Mouse (Mus musculus) kidney, embryonic 16.5 days (tissue): ENCODE results near the gene Dolpp1. TPM values are rescaled to one million over a fixed set of nuclear protein-coding genes. Genes with fewer than 3 reads are reported as not detected.
A peak's percentile ranks its signal among the peaks of the same experiment; 100 is the strongest.

Source experiments
- ATAC-seq: fragments of 200-750 bp; cut with Nextera tagmentation; 2 replicates; pipeline ENCODE4 v1.8.0; 2017; ENCODE audit warnings: moderate TSS enrichment; ENCODE audit not compliant: low FRiP score, low TSS enrichment
- H3K27ac ChIP-seq: fragments of 300-500 bp; sonication (generic); 2 replicates; pipeline ENCODE4 v1.5.1; 2014; ENCODE audit warnings: low read length
- H3K27me3 ChIP-seq: fragments of 300-500 bp; sonication (generic); 2 replicates; pipeline ENCODE4 v1.6.1; 2014; ENCODE audit warnings: low read length, control low read depth, mixed read lengths; ENCODE audit not compliant: insufficient read depth
- H3K36me3 ChIP-seq: fragments of 300-500 bp; sonication (generic); 2 replicates; pipeline ENCODE4 v1.6.1; 2014; ENCODE audit warnings: low read length, control low read depth, mixed read lengths; ENCODE audit not compliant: insufficient read depth
- H3K4me1 ChIP-seq: fragments of 300-500 bp; sonication (generic); 2 replicates; pipeline ENCODE4 v1.6.1; 2014; ENCODE audit warnings: low read length, control low read depth, mixed read lengths; ENCODE audit not compliant: insufficient read depth
- H3K4me2 ChIP-seq: fragments of 300-500 bp; sonication (generic); replicated peaks from 2 replicates; pipeline ENCODE4 v1.6.1; 2014; ENCODE audit warnings: low read depth, low read length
- H3K4me3 ChIP-seq: fragments of 300-500 bp; sonication (generic); 2 replicates; pipeline ENCODE4 v1.5.1; 2014; ENCODE audit warnings: mild to moderate bottlenecking, low read length
- H3K9ac ChIP-seq: fragments of 300-500 bp; sonication (generic); replicated peaks from 2 replicates; pipeline ENCODE4 v1.6.1; 2014; ENCODE audit warnings: low read length
- H3K9me3 ChIP-seq: fragments of 300-500 bp; sonication (generic); 2 replicates; pipeline ENCODE4 v1.6.1; 2016; ENCODE audit warnings: low read length, control low read depth
- WGBS: fragments of 180-500 bp; shearing (Covaris S2); extraction: QIAGEN DNeasy Blood & Tissue Kit; methylation state at CpG from one replicate; pipeline ENCODE4 v1.1.7; 2014; 5-methylcytosine and 5-hydroxymethylcytosine counted together
- polyA plus RNA-seq: library from polyadenylated mRNA; unstranded; fragments of >200 nt; fragmentation: Nextera tagmentation; extraction: Ambion mirVana; gene quantifications from 2 replicates; pipeline ENCODE4 v1.2.1, GENCODE M21; 2015

Gene Dolpp1
- polyA plus RNA-seq, 1 experiment from 2014 or later = 44.2 TPM

DNA sequence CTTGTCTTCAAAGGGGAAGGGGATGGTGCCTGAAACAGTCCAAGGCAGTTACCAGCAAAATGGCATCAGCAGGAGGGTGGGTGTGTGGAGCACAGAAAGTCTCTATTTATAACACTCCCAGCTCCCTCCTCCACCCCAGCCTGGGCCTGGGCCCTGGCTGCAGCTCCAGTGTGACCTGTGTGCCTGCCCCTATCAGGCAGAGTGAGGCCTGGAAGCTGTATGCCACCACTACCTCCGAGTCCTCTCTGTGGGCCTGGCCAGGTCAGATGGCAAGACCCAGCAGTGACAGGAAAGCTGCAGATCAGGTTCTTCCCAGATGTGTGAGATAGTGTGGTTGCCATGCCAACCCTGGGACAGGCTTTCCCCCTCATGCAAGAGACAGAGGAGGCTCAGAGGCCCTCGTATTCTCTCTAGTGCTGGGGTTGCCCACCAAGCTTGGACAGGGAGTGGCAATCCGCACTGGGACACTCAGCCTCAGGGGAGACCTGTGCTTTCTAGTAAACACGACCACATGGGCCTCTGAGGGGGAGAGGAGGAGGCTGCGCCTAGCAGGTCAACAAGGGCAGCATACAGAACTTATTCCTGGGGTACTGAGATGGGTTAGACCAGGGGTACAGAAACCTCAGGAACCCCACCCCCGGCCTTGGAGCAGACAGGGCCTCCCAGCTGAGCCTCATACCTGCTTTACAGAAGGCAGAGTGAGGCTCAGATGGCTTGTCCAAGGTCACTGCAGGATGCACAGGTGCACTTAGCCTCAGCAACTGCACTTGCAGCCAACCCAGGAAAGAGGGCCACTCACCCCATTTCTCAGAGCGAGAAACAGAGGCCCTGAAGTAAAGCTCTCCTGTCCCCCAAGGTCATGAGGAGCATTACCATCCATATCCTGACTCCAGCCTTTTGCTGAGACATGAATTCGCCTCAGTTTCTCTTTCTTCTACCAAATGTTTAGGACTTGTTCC lies 34.2 kb upstream of the Dolpp1 start:
- 0 out of 2 replicates have a peak, but pooled peaks have one; percentile 7 for ATAC-seq
- H3K4me1 ChIP-seq = peaks cover 19% of the 10 kb centered on the region
- peak overlapping the region; percentile 71 for H3K9ac ChIP-seq
- H3K4me3 ChIP-seq = peak overlapping the region; percentile 62
- H3K4me2 ChIP-seq = peak overlapping the region; percentile 88
- peak overlapping the region; percentile 57 for H3K27ac ChIP-seq
- H3K9me3 ChIP-seq = no peaks in the 10 kb centered on the region
- 38% methylated on average over 8 of the region's 8 CpGs for WGBS
- H3K36me3 ChIP-seq = peaks cover 10% of the 10 kb centered on the region; the same call in 1 of the 2 replicates
- no peaks in the 10 kb centered on the region for H3K27me3 ChIP-seq

DNA sequence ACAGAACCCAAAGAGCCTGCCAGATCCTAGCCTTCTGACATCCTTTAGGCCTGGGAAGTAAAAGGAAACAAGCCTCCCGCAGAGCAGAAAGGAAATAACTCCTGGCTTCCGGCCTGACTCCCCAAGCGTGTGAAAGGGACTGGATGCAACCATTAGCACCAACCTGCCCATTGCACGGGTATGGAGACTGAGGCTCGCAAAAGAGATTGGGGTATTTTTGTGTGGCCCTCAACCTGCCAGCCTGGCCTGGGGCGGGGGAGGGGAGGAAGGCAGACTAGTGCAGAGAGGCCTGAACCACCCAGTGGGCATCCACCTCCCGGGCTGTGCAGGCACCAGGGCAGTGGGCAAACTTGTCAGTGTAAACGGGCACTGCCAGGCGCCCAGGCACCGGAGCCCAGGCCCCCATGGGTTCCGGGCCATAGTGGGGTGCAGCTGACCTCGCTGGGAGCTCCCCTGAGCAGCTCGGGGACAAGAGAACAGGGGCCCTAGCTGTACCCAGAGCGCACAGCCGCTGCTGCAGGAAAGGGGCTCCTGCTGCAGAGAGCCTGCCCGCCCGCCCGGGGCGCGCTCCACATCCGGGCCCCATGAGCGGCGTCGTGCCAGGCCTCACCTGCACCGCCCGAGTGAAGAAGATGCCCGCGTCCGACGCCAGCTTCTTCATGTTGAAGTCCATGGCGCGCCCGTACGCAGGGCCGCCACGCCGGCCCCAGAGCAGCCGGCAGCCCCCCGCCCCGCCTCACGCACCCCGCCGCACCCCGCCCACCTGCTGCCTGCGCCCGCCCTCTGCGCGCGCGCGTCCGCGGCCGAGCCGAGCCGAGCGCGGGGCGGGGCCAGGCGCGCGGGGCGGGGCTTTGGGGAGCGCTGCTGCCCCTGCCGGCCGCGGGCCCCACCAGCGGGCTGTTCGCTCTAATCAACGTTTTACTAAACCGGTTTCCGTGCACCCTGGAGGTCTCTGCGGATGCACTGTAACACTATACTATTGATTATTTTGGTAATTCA lies 33.2 kb upstream of the Dolpp1 start, which contains the start of gene Sh3glb2:
TSS of gene Sh3glb2 (minus strand) at position 805 of the 999 bp plus-strand sequence.
- H3K4me3 ChIP-seq = peak within 1 kb of the TSS; percentile 62
- no peaks in the 10 kb centered on the region for H3K9me3 ChIP-seq
- H3K9ac ChIP-seq = peak within 1 kb of the TSS; percentile 71
- ATAC-seq = peak; percentile 69
- H3K36me3 ChIP-seq = 0 out of 2 replicates have a peak, but pooled peaks cover 5% of the 10 kb centered on the region
- H3K4me2 ChIP-seq = peak within 1 kb of the TSS; percentile 88
- WGBS = 1% methylated on average over 60 of the region's 73 CpGs
- no peaks in the 10 kb centered on the region for H3K27me3 ChIP-seq
- peaks cover 21% of the 10 kb centered on the region for H3K4me1 ChIP-seq
- peak within 1 kb of the TSS; percentile 57 for H3K27ac ChIP-seq

DNA sequence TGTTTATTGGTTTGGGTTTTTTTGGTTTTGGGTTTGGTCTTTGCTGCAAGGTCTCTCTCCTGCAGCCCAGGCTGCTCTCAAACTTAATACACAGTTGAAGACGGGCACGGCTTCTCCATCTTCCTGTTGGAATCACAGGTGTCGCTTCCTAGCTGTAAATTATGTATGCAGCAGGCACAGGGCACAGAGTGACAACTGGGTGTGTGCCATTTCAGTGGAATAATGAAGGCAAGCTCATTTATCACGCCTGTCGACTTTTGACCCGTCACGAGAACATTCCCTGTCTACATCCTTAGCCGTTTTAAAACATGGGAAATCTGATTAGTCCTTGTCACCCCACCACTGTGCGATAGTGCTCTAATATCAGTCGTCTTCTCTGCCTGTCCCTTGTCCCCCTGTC lies 31.4 kb upstream of the Dolpp1 start:
- WGBS = 62% methylated on average over 10 of the region's 10 CpGs
- Histone ChIP-seq H3K4me3 (no peak overlapping the region), H3K27ac (no peak overlapping the region), H3K36me3 (no peaks in the 10 kb centered on the region), H3K9me3 (no peaks in the 10 kb centered on the region), H3K9ac (no peak overlapping the region), H3K27me3 (no peaks in the 10 kb centered on the region), H3K4me2 (no peak overlapping the region), H3K4me1 (peaks cover 32% of the 10 kb centered on the region)
- no peak for ATAC-seq

DNA sequence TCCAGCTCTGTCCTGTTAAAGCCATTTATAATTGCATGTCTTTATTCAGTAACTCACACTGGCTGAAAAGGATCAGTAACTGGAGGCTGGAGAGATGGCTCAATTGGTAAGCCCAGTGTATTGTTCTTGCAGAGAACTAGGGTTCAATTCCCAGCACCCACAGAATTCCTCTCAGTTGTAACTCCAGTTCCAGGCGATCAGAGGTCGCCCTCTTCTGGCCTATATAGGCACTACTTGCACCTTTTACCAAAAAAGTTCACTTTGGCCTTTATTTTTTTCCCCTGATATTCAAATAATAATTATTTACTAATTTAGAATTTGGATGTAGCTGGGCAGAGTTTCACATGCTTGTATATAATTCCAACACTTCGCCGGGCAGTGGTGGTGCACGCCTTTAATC lies 29.2 kb upstream of the Dolpp1 start:
- Histone ChIP-seq H3K9ac (no peak overlapping the region), H3K36me3 (peaks cover 9% of the 10 kb centered on the region), H3K4me3 (no peak overlapping the region), H3K4me2 (no peak overlapping the region), H3K4me1 (peaks cover 24% of the 10 kb centered on the region), H3K27ac (no peak overlapping the region), H3K9me3 (no peaks in the 10 kb centered on the region), H3K27me3 (no peaks in the 10 kb centered on the region)
- 73% methylated on average over 5 of the region's 5 CpGs for WGBS
- ATAC-seq = no peak

DNA sequence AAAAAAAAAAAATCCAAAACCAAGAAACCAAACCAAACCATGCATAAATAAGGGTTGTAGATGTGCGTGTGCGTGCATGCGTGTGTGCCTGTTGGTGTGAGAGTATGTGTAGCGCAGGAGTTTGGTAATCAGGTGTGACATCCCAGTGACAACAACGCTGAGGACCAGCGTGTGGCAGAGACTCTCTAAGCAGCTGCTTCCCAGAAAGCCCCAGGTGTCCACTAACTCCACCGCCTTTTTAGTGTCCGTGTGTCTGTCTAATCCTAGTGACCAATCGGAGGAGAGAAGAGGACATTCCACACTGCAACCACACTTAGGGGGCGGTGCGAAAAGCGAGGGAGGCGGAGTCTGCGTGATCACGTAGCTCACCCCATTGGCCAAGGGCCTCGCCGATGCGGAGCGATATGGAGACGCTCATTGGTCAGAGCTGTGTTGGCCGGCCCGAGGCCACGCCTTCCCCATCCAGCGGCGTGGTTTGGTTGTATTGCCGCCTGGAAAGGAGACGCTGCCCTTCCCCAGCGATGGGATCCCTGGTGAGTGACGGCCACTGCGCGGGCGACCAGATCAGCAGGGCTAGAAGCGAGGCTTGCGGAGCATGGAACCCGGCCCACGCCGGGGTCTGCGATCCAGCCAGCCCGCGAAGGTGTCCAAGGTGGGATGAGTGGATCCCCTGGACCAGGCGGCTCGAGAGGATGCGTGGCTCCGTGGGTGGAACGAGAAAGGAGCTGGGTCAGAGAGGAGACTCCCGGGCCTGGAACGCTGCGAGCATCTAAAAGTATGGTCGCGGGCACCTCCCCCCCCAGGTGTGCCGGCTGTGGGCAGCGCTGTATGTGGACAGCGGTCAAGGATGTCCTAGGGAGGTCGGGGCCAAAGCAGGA lies 28.0 kb upstream of the Dolpp1 start, which contains the start of gene Miga2:
TSS of gene Miga2 (plus strand) at position 461 of the 878 bp plus-strand sequence.
- H3K4me1 ChIP-seq = peaks cover 16% of the 10 kb centered on the region
- WGBS = under 1% methylated on average over 54 of the region's 54 CpGs
- peak within 1 kb of the TSS; percentile 66 for H3K4me3 ChIP-seq
- H3K36me3 ChIP-seq = peaks cover 20% of the 10 kb centered on the region
- peak within 1 kb of the TSS; percentile 85 for H3K4me2 ChIP-seq
- peak; percentile 99 for ATAC-seq
- peak within 1 kb of the TSS; percentile 76 for H3K9ac ChIP-seq
- H3K27ac ChIP-seq = peak within 1 kb of the TSS; percentile 57
- H3K9me3 ChIP-seq = no peaks in the 10 kb centered on the region
- H3K27me3 ChIP-seq = no peaks in the 10 kb centered on the region

DNA sequence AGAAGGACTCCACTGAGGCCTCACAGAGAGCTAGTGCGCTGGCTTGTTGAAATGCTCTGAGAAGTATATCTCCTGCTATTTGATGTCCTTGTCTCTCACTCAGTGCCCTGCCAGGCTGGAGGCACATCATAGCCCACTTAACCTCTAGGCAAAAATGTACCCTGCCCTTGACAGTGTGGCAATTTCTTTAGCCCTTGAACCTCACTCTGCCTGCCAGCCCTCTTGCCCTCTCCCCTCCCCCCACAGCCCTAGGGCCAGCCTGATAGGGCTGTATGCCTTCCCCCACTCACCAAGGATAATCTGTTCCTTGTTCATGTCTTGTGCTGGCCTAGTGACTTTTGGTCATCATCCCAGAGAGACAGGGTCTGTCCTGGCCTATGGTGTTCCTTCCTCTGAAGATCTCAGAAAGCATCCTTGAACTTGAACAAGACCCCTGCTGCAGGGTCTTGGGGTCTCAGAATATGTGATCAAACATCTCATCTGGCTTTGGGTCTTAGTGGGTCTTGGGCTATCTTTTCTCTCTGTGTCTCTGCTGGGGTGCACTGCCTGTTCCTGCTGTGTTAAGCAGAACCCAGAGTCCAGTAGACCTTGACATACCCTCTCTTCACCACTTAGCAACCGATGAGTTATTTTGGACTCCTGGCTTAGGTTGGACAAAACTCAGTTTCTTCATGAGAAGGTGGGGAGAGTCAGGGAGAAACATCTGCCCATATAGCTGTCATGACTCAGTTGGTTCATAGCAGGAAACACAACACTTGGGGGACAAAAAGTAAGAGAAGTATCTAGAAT lies 26.6 kb upstream of the Dolpp1 start:
- no peak overlapping the region for H3K27ac ChIP-seq
- WGBS = 88% methylated on average over 2 of the region's 2 CpGs
- H3K9ac ChIP-seq = peak overlapping the region; percentile 76
- no peaks in the 10 kb centered on the region for H3K9me3 ChIP-seq
- H3K4me3 ChIP-seq = peak overlapping the region; percentile 66
- no peak for ATAC-seq
- H3K4me2 ChIP-seq = peak overlapping the region; percentile 85
- H3K36me3 ChIP-seq = peaks cover 34% of the 10 kb centered on the region
- peaks cover 16% of the 10 kb centered on the region for H3K4me1 ChIP-seq
- H3K27me3 ChIP-seq = no peaks in the 10 kb centered on the region

DNA sequence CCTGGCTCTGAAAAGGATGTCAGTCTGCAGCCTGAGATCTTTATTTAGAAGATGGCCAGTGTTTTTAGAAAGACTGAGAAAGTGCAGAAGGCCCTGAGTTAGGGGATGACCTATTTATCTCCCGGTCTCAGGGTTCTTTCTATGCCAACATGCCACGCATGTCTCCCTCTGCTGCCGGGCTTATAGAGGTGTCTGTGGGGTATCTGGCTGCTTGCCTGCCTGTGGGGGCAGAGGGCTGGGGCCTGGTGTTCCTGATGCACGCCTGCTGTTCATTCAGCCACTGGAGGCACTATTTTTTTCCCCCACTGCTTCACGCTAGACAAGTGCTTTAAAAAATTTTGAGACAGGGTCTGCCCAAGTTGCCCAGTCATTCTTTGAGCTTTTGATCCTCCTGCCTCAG lies 25.9 kb upstream of the Dolpp1 start:
- Histone ChIP-seq H3K27me3 (no peaks in the 10 kb centered on the region), H3K4me2 (no peak overlapping the region), H3K9ac (no peak overlapping the region), H3K9me3 (no peaks in the 10 kb centered on the region), H3K4me3 (no peak overlapping the region), H3K27ac (no peak overlapping the region), H3K4me1 (peaks cover 16% of the 10 kb centered on the region), H3K36me3 (peaks cover 42% of the 10 kb centered on the region)
- no peak for ATAC-seq
- 65% methylated on average over 5 of the region's 5 CpGs for WGBS

DNA sequence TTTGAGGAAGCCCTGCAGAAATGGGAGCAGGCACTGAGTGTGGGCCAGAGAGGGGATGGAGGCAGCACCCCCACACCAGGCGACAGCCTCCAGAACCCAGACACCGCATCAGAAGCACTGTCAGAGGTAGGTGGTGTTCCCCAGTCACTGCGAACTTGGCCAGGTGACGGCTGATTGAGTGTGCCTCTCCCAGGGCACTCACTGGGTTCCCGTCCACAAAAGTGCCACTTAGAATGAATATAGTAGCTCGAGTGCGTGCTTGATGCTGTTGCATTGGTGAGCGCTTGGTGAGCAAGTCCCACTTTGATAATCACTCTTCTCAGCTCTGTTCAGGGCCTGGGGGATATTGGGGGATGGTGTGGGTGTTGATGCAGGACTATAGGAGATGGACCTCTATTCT lies 20.5 kb upstream of the Dolpp1 start:
- Histone ChIP-seq H3K9me3 (no peaks in the 10 kb centered on the region), H3K4me2 (no peak overlapping the region), H3K9ac (no peak overlapping the region), H3K27me3 (no peaks in the 10 kb centered on the region), H3K27ac (no peak overlapping the region), H3K36me3 (peaks cover 86% of the 10 kb centered on the region), H3K4me1 (no peaks in the 10 kb centered on the region), H3K4me3 (no peak overlapping the region)
- WGBS = 97% methylated on average over 8 of the region's 8 CpGs
- no peak for ATAC-seq
